Mouse (Mus musculus) intestine, embryonic 16.5 days (tissue): Measurements from ENCODE around the gene Yif1a. TPM values are rescaled to one million over a fixed set of nuclear protein-coding genes. Genes with fewer than 3 reads are reported as not detected.
A peak's percentile ranks its signal among the peaks of the same experiment; 100 is the strongest.

ENCODE experiments used
- ATAC-seq: fragments of 200-750 bp; cut with Nextera tagmentation; 2 replicates; pipeline ENCODE4 v1.8.0; 2017; ENCODE audit warnings: moderate TSS enrichment, moderate library complexity
- H3K27ac ChIP-seq: fragments of 300-500 bp; sonication (generic); 2 replicates; pipeline ENCODE4 v1.5.1; 2014; ENCODE audit warnings: mild to moderate bottlenecking, low read length
- H3K27me3 ChIP-seq: fragments of 300-500 bp; sonication (generic); replicated peaks from 2 replicates; pipeline ENCODE4 v1.6.1; 2014; ENCODE audit warnings: low read length, control low read depth, mixed read lengths; ENCODE audit not compliant: control insufficient read depth, insufficient read depth
- H3K36me3 ChIP-seq: fragments of 300-500 bp; sonication (generic); 2 replicates; pipeline ENCODE4 v1.6.1; 2014; ENCODE audit warnings: low read length, control low read depth; ENCODE audit not compliant: control insufficient read depth, insufficient read depth
- H3K4me1 ChIP-seq: fragments of 300-500 bp; sonication (generic); 2 replicates; pipeline ENCODE4 v1.6.1; 2014; ENCODE audit warnings: low read length, control low read depth, mixed read lengths; ENCODE audit not compliant: control insufficient read depth, insufficient read depth
- H3K4me2 ChIP-seq: fragments of 300-500 bp; sonication (generic); 2 replicates; pipeline ENCODE4 v1.6.1; 2014; ENCODE audit warnings: low read depth, low read length, control low read depth
- H3K4me3 ChIP-seq: fragments of 300-500 bp; sonication (generic); 2 replicates; pipeline ENCODE4 v1.5.1; 2014; ENCODE audit warnings: mild to moderate bottlenecking, low read length
- H3K9ac ChIP-seq: fragments of 300-500 bp; sonication (generic); 2 replicates; pipeline ENCODE4 v1.6.1; 2014; ENCODE audit warnings: low read depth, low read length
- H3K9me3 ChIP-seq: fragments of 300-500 bp; sonication (generic); 2 replicates; pipeline ENCODE4 v1.6.1; 2016; ENCODE audit warnings: low read length, control low read depth; ENCODE audit not compliant: control insufficient read depth
- WGBS: fragments of 180-500 bp; shearing (Covaris S2); extraction: QIAGEN DNeasy Blood & Tissue Kit; methylation state at CpG from one replicate; pipeline ENCODE4 v1.1.7; 2014; 5-methylcytosine and 5-hydroxymethylcytosine counted together
- polyA plus RNA-seq: library from polyadenylated mRNA; unstranded; fragments of >200 nt; fragmentation: Nextera tagmentation; extraction: Ambion mirVana; gene quantifications from 2 replicates; pipeline ENCODE4 v1.2.1, GENCODE M21; 2015

The Yif1a gene
- polyA plus RNA-seq, 1 experiment from 2014 or later, result 155 TPM

GRCm38 (mm10) chr19:5068570-5069234, 19.6 kb upstream of the Yif1a start:
- peak overlapping the region; percentile 63 for H3K4me3 ChIP-seq
- peak overlapping the region; percentile 67 for H3K4me2 ChIP-seq
- no peaks in the 10 kb centered on the region for H3K9me3 ChIP-seq
- H3K27me3 ChIP-seq, result peaks cover 26% of the 10 kb centered on the region; the same call in 1 of the 2 replicates
- peak overlapping the region; percentile 81 for H3K9ac ChIP-seq
- no peaks in the 10 kb centered on the region for H3K36me3 ChIP-seq
- 34% methylated on average over 21 of the region's 21 CpGs for WGBS
- H3K4me1 ChIP-seq, result peaks cover 67% of the 10 kb centered on the region
- H3K27ac ChIP-seq, result peak overlapping the region; percentile 95; the same call in 1 of the 2 replicates
- ATAC-seq, result no peak

GRCm38 (mm10) chr19:5069486-5069885, 18.9 kb upstream of the Yif1a start:
- 0 out of 2 replicates have a peak overlapping the region, but pooled peaks have one; percentile 20 for H3K27ac ChIP-seq
- H3K36me3 ChIP-seq, result no peaks in the 10 kb centered on the region
- peak overlapping the region; percentile 63 for H3K4me3 ChIP-seq
- 68% methylated on average over 5 of the region's 5 CpGs for WGBS
- peaks cover 67% of the 10 kb centered on the region for H3K4me1 ChIP-seq
- no peak for ATAC-seq
- H3K9me3 ChIP-seq, result no peaks in the 10 kb centered on the region
- peak overlapping the region; percentile 81 for H3K9ac ChIP-seq
- H3K4me2 ChIP-seq, result peak overlapping the region; percentile 67
- H3K27me3 ChIP-seq, result peaks cover 23% of the 10 kb centered on the region; the same call in 1 of the 2 replicates

GRCm38 (mm10) chr19:5069978-5070377, 18.4 kb upstream of the Yif1a start:
- H3K27me3 ChIP-seq, result peaks cover 23% of the 10 kb centered on the region; the same call in 1 of the 2 replicates
- peaks cover 62% of the 10 kb centered on the region for H3K4me1 ChIP-seq

GRCm38 (mm10) chr19:5071077-5071476, 17.3 kb upstream of the Yif1a start:
- Histone ChIP-seq H3K27me3 (peaks cover 23% of the 10 kb centered on the region; the same call in 1 of the 2 replicates), H3K4me3 (peak overlapping the region; percentile 63), H3K27ac (peak overlapping the region; percentile 85), H3K4me2 (peak overlapping the region; percentile 67), H3K4me1 (peaks cover 58% of the 10 kb centered on the region), H3K9ac (peak overlapping the region; percentile 58), H3K36me3 (no peaks in the 10 kb centered on the region), H3K9me3 (no peaks in the 10 kb centered on the region)
- no peak for ATAC-seq
- 11% methylated on average over 11 of the region's 11 CpGs for WGBS

More at GRCm38 (mm10) chr19:5069978-5070377, 18.4 kb upstream of the Yif1a start:
- ATAC-seq, result no peak
- Histone ChIP-seq H3K9me3 (no peaks in the 10 kb centered on the region), H3K36me3 (no peaks in the 10 kb centered on the region), H3K4me3 (peak overlapping the region; percentile 63), H3K9ac (peak overlapping the region; percentile 50), H3K4me2 (peak overlapping the region; percentile 67), H3K27ac (0 out of 2 replicates have a peak overlapping the region, but pooled peaks have one; percentile 20)
- WGBS, result 73% methylated on average over 7 of the region's 7 CpGs

- Histone ChIP-seq H3K36me3 (no peaks in the 10 kb centered on the region), H3K9ac (peak overlapping the region; percentile 58), H3K4me3 (peak overlapping the region; percentile 63), H3K4me2 (peak overlapping the region; percentile 67), H3K27ac (peak overlapping the region; percentile 85), H3K27me3 (peaks cover 23% of the 10 kb centered on the region; the same call in 1 of the 2 replicates), H3K9me3 (no peaks in the 10 kb centered on the region; the same call in 1 of the 2 replicates), H3K4me1 (peaks cover 58% of the 10 kb centered on the region)
- WGBS, result 1% methylated on average over 40 of the region's 40 CpGs
- peak; percentile 85 for ATAC-seq
These were observed 16.6 kb upstream of the Yif1a start for GRCm38 (mm10) chr19:5071545-5072369.

GRCm38 (mm10) chr19:5072389-5073019, 15.8 kb upstream of the Yif1a start:
- H3K27ac ChIP-seq, result peak overlapping the region; percentile 63
- WGBS, result 3% methylated on average over 20 of the region's 20 CpGs
- peak overlapping the region; percentile 14 for H3K9ac ChIP-seq
- peak; percentile 48 for ATAC-seq
- H3K9me3 ChIP-seq, result no peaks in the 10 kb centered on the region; the same call in 1 of the 2 replicates
- H3K4me2 ChIP-seq, result peak overlapping the region; percentile 67
- H3K27me3 ChIP-seq, result peaks cover 16% of the 10 kb centered on the region; the same call in 1 of the 2 replicates
- no peaks in the 10 kb centered on the region for H3K36me3 ChIP-seq
- peak overlapping the region; percentile 63 for H3K4me3 ChIP-seq
- peaks cover 51% of the 10 kb centered on the region for H3K4me1 ChIP-seq

- peaks cover 15% of the 10 kb centered on the region; the same call in 1 of the 2 replicates for H3K27me3 ChIP-seq
- peak overlapping the region; percentile 63; the same call in 1 of the 2 replicates for H3K27ac ChIP-seq
- 1% methylated on average over 15 of the region's 15 CpGs for WGBS
- peak overlapping the region; percentile 63 for H3K4me3 ChIP-seq
- H3K4me1 ChIP-seq, result peaks cover 45% of the 10 kb centered on the region
- H3K9me3 ChIP-seq, result no peaks in the 10 kb centered on the region; the same call in 1 of the 2 replicates
- peak overlapping the region; percentile 67 for H3K4me2 ChIP-seq
- no peaks in the 10 kb centered on the region for H3K36me3 ChIP-seq
- no peak overlapping the region for H3K9ac ChIP-seq
- ATAC-seq, result peak; percentile 9; the same call in 1 of the 2 replicates
These were observed 15.3 kb upstream of the Yif1a start for GRCm38 (mm10) chr19:5073028-5073427.

- H3K27ac ChIP-seq, result no peak overlapping the region
- H3K36me3 ChIP-seq, result no peaks in the 10 kb centered on the region
- peaks cover 11% of the 10 kb centered on the region; the same call in 1 of the 2 replicates for H3K27me3 ChIP-seq
- no peak overlapping the region for H3K4me2 ChIP-seq
- ATAC-seq, result no peak
- 24% methylated on average over 5 of the region's 5 CpGs for WGBS
- H3K9ac ChIP-seq, result no peak overlapping the region
- peaks cover 40% of the 10 kb centered on the region for H3K4me1 ChIP-seq
- H3K4me3 ChIP-seq, result no peak overlapping the region
- no peaks in the 10 kb centered on the region; the same call in 1 of the 2 replicates for H3K9me3 ChIP-seq
These were observed 14.8 kb upstream of the Yif1a start for GRCm38 (mm10) chr19:5073518-5073917.
